Mouse (Mus musculus): ENCODE results near the gene Asic3. TPM values are rescaled to one million over a fixed set of nuclear protein-coding genes. Genes with fewer than 3 reads are reported as not detected.

The Asic3 gene
- polyA plus RNA-seq, 1 experiment from 2014 or later, result not detected

- H3K4me2 ChIP-seq (ENCODE audit: low read length), result no peak overlapping the region
- H3K27ac ChIP-seq (ENCODE audit: low read length), result no peak overlapping the region
- no peaks in the 10 kb centered on the region for H3K9me3 ChIP-seq (replicated peaks; ENCODE audit: control insufficient read depth, low read length, poor library complexity, severe bottlenecking)
- no peaks in the 10 kb centered on the region for H3K27me3 ChIP-seq (ENCODE audit: control insufficient read depth, insufficient read depth, low read depth, low read length)
- H3K9ac ChIP-seq (ENCODE audit: low read depth, low read length), result no peak overlapping the region
- ATAC-seq, result no peak
- no peaks in the 10 kb centered on the region for H3K36me3 ChIP-seq (ENCODE audit: control insufficient read depth, insufficient read depth, low read length)
- no peak overlapping the region for H3K4me3 ChIP-seq (ENCODE audit: low read depth, low read length)
- no peaks in the 10 kb centered on the region for H3K4me1 ChIP-seq (ENCODE audit: control insufficient read depth, insufficient read depth, low read length)
- WGBS, result 42% methylated on average over 6 of the region's 6 CpGs
These were observed 39.0 kb upstream of the Asic3 start for GRCm38 (mm10) chr5:24374216-24374615.

DNA sequence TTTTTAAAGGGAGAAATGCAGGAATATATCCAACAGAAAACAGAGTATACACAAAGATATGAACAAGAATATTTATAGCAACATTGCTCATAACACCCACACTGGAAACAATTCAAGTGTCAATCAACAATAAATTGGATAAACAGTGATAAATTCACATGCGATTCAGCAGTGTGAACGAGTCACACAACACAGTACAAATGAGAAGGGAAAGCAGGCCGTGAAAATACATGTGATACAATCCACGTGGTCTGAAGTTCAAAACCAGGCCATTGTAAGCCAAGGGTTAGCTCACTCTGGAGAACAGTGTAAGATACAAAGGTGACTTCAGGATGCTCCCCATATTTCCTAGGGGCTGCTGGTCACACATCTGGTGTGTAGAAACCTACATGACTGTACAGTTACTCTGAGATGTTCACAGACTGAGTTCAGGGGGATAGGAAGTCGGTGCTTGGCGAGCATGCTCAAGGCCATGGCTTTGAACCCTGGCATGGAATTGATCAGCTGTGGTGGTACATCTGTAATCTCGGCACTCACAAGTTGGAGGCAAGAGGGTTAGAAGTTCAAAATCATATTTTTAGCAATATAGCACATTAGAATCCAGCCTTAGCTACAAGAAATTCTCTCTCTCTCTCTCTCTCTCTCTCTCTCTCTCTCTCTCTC, 38.4 kb upstream of the Asic3 start:
- Histone ChIP-seq H3K27me3 (ENCODE audit: control insufficient read depth, insufficient read depth, low read depth, low read length) (no peaks in the 10 kb centered on the region), H3K9me3 (replicated peaks; ENCODE audit: control insufficient read depth, low read length, poor library complexity, severe bottlenecking) (no peaks in the 10 kb centered on the region), H3K4me1 (ENCODE audit: control insufficient read depth, insufficient read depth, low read length) (no peaks in the 10 kb centered on the region), H3K36me3 (ENCODE audit: control insufficient read depth, insufficient read depth, low read length) (no peaks in the 10 kb centered on the region), H3K27ac (ENCODE audit: low read length) (no peak overlapping the region), H3K9ac (ENCODE audit: low read depth, low read length) (no peak overlapping the region), H3K4me3 (ENCODE audit: low read depth, low read length) (no peak overlapping the region), H3K4me2 (ENCODE audit: low read length) (no peak overlapping the region)
- no peak for ATAC-seq
- WGBS, result 84% methylated on average over 7 of the region's 7 CpGs

GRCm38 (mm10) chr5:24378700-24379099, 34.5 kb upstream of the Asic3 start:
- no peak overlapping the region for H3K9ac ChIP-seq (ENCODE audit: low read depth, low read length)
- no peak overlapping the region for H3K27ac ChIP-seq (ENCODE audit: low read length)
- H3K9me3 ChIP-seq (replicated peaks; ENCODE audit: control insufficient read depth, low read length, poor library complexity, severe bottlenecking), result no peaks in the 10 kb centered on the region
- peaks cover 8% of the 10 kb centered on the region for H3K4me1 ChIP-seq (ENCODE audit: control insufficient read depth, insufficient read depth, low read length)
- WGBS, result 84% methylated on average over 2 of the region's 2 CpGs
- H3K4me3 ChIP-seq (ENCODE audit: low read depth, low read length), result no peak overlapping the region
- H3K27me3 ChIP-seq (ENCODE audit: control insufficient read depth, insufficient read depth, low read depth, low read length), result no peaks in the 10 kb centered on the region
- H3K4me2 ChIP-seq (ENCODE audit: low read length), result no peak overlapping the region
- H3K36me3 ChIP-seq (ENCODE audit: control insufficient read depth, insufficient read depth, low read length), result no peaks in the 10 kb centered on the region
- ATAC-seq, result no peak

DNA sequence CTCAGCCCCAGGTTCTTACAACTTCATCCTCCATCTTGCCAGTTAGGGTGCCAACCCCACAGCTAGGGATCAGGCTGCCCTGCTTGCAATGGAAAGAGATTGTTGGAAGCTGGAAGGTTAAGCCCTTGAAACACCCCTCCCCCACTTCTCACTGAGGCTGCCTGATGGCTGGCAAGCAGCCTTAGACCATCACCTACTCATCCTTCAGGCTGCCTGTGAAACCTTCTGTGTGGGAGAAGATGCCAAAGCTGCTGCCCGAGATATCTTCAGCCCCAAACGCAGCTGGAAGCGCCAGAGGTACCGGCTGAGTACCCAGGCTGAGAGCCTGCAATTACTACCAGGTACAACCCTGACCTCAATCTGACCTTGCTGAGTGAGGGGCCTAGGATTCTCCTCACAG, 33.7 kb upstream of the Asic3 start:
- Histone ChIP-seq H3K27me3 (ENCODE audit: control insufficient read depth, insufficient read depth, low read depth, low read length) (no peaks in the 10 kb centered on the region), H3K4me1 (ENCODE audit: control insufficient read depth, insufficient read depth, low read length) (peaks cover 13% of the 10 kb centered on the region), H3K27ac (ENCODE audit: low read length) (no peak overlapping the region), H3K9me3 (replicated peaks; ENCODE audit: control insufficient read depth, low read length, poor library complexity, severe bottlenecking) (no peaks in the 10 kb centered on the region), H3K4me3 (ENCODE audit: low read depth, low read length) (no peak overlapping the region), H3K9ac (ENCODE audit: low read depth, low read length) (no peak overlapping the region), H3K36me3 (ENCODE audit: control insufficient read depth, insufficient read depth, low read length) (no peaks in the 10 kb centered on the region), H3K4me2 (ENCODE audit: low read length) (no peak overlapping the region)
- 83% methylated on average over 4 of the region's 4 CpGs for WGBS
- no peak for ATAC-seq

GRCm38 (mm10) chr5:24380499-24380898, 32.7 kb upstream of the Asic3 start:
- peaks cover 13% of the 10 kb centered on the region for H3K4me1 ChIP-seq (ENCODE audit: control insufficient read depth, insufficient read depth, low read length)
- 90% methylated on average over 4 of the region's 4 CpGs for WGBS
- H3K36me3 ChIP-seq (ENCODE audit: control insufficient read depth, insufficient read depth, low read length), result no peaks in the 10 kb centered on the region
- H3K9me3 ChIP-seq (replicated peaks; ENCODE audit: control insufficient read depth, low read length, poor library complexity, severe bottlenecking), result no peaks in the 10 kb centered on the region
- H3K4me2 ChIP-seq (ENCODE audit: low read length), result no peak overlapping the region
- ATAC-seq, result no peak
- H3K9ac ChIP-seq (ENCODE audit: low read depth, low read length), result no peak overlapping the region
- H3K27me3 ChIP-seq (ENCODE audit: control insufficient read depth, insufficient read depth, low read depth, low read length), result no peaks in the 10 kb centered on the region; the same call in 1 of the 2 replicates
- no peak overlapping the region for H3K27ac ChIP-seq (ENCODE audit: low read length)
- no peak overlapping the region for H3K4me3 ChIP-seq (ENCODE audit: low read depth, low read length)

- H3K9me3 ChIP-seq (replicated peaks; ENCODE audit: control insufficient read depth, low read length, poor library complexity, severe bottlenecking), result no peaks in the 10 kb centered on the region
- ATAC-seq, result no peak
- peaks cover 13% of the 10 kb centered on the region for H3K4me1 ChIP-seq (ENCODE audit: control insufficient read depth, insufficient read depth, low read length)
- no peak overlapping the region for H3K9ac ChIP-seq (ENCODE audit: low read depth, low read length)
- WGBS, result 79% methylated on average over 6 of the region's 6 CpGs
- no peak overlapping the region for H3K27ac ChIP-seq (ENCODE audit: low read length)
- H3K4me3 ChIP-seq (ENCODE audit: low read depth, low read length), result no peak overlapping the region
- H3K4me2 ChIP-seq (ENCODE audit: low read length), result no peak overlapping the region
- H3K36me3 ChIP-seq (ENCODE audit: control insufficient read depth, insufficient read depth, low read length), result no peaks in the 10 kb centered on the region
- H3K27me3 ChIP-seq (ENCODE audit: control insufficient read depth, insufficient read depth, low read depth, low read length), result peaks cover 5% of the 10 kb centered on the region
These were observed 31.7 kb upstream of the Asic3 start for GRCm38 (mm10) chr5:24381486-24381885.

GRCm38 (mm10) chr5:24381988-24382387, 31.2 kb upstream of the Asic3 start:
- H3K27me3 ChIP-seq (ENCODE audit: control insufficient read depth, insufficient read depth, low read depth, low read length), result peaks cover 10% of the 10 kb centered on the region
- H3K4me2 ChIP-seq (ENCODE audit: low read length), result no peak overlapping the region
- no peaks in the 10 kb centered on the region for H3K9me3 ChIP-seq (replicated peaks; ENCODE audit: control insufficient read depth, low read length, poor library complexity, severe bottlenecking)
- H3K4me1 ChIP-seq (ENCODE audit: control insufficient read depth, insufficient read depth, low read length), result peaks cover 13% of the 10 kb centered on the region
- ATAC-seq, result no peak
- no peaks in the 10 kb centered on the region for H3K36me3 ChIP-seq (ENCODE audit: control insufficient read depth, insufficient read depth, low read length)
- no peak overlapping the region for H3K27ac ChIP-seq (ENCODE audit: low read length)
- no peak overlapping the region for H3K4me3 ChIP-seq (ENCODE audit: low read depth, low read length)
- H3K9ac ChIP-seq (ENCODE audit: low read depth, low read length), result no peak overlapping the region
- 56% methylated on average over 2 of the region's 2 CpGs for WGBS

DNA sequence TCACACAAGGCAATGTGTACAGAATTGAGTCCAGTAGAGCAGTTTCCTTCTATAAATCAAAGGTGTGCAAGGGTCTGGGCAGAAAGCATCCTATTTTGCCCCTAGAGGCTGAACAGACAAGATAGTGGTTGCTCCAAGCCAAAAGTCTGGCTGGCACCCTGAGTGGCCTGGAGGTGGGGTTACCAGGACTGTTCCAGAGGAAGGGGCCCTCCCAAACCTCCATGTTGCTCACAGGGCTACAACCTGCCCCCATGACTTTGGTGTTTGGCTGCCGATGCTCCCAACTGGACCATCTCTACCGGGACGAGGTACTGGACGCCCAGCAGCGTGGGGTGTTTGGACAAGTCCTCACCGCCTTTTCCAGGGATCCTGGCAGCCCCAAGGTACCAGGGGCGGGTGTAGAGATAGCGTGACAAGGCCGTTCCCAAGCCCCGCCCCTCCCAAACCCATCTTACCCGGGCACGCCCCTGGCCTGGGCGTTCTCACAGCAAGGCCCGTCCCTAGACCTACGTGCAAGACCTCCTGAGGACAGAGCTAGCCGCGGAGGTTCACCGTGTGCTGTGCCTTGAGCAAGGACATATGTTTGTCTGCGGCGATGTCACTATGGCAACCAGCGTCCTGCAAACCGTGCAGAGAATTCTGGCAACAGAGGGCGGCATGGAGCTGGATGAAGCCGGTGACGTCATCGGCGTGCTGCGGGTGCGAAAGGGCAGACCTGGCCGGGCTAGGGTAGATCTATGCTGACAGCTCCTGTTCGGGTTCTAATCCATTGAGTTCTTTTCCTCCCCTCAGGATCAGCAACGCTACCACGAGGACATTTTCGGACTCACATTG, 29.9 kb upstream of the Asic3 start:
- Histone ChIP-seq H3K36me3 (ENCODE audit: control insufficient read depth, insufficient read depth, low read length) (no peaks in the 10 kb centered on the region), H3K9ac (ENCODE audit: low read depth, low read length) (peak overlapping the region; percentile 72), H3K4me3 (ENCODE audit: low read depth, low read length) (peak overlapping the region; percentile 54), H3K9me3 (replicated peaks; ENCODE audit: control insufficient read depth, low read length, poor library complexity, severe bottlenecking) (no peaks in the 10 kb centered on the region), H3K27ac (ENCODE audit: low read length) (peak overlapping the region; percentile 89), H3K27me3 (ENCODE audit: control insufficient read depth, insufficient read depth, low read depth, low read length) (peaks cover 18% of the 10 kb centered on the region), H3K4me1 (ENCODE audit: control insufficient read depth, insufficient read depth, low read length) (peaks cover 22% of the 10 kb centered on the region), H3K4me2 (ENCODE audit: low read length) (peak overlapping the region; percentile 61)
- ATAC-seq, result peak; percentile 86
- under 1% methylated on average over 34 of the region's 34 CpGs for WGBS

GRCm38 (mm10) chr5:24384407-24384806, 28.8 kb upstream of the Asic3 start:
- Histone ChIP-seq H3K9me3 (replicated peaks; ENCODE audit: control insufficient read depth, low read length, poor library complexity, severe bottlenecking) (no peaks in the 10 kb centered on the region), H3K27me3 (ENCODE audit: control insufficient read depth, insufficient read depth, low read depth, low read length) (peaks cover 23% of the 10 kb centered on the region), H3K4me3 (ENCODE audit: low read depth, low read length) (no peak overlapping the region), H3K27ac (ENCODE audit: low read length) (no peak overlapping the region), H3K4me1 (ENCODE audit: control insufficient read depth, insufficient read depth, low read length) (peaks cover 25% of the 10 kb centered on the region), H3K36me3 (ENCODE audit: control insufficient read depth, insufficient read depth, low read length) (no peaks in the 10 kb centered on the region), H3K9ac (ENCODE audit: low read depth, low read length) (no peak overlapping the region), H3K4me2 (ENCODE audit: low read length) (peak overlapping the region; percentile 61; the same call in 1 of the 2 replicates)
- WGBS, result 65% methylated on average over 6 of the region's 6 CpGs
- ATAC-seq, result no peak
